Mouse (Mus musculus) cerebellum, adult 2 months (tissue): ENCODE data around the gene Trim14.

ENCODE experiments used
- CTCF ChIP-seq: fragments of 200-500 bp; IDR thresholded peaks from 2 replicates; pipeline ENCODE4 v1.5.1; 2011; ENCODE audit warnings: low read depth, mild to moderate bottlenecking, control low read depth, low read length, moderate library complexity, borderline replicate concordance; ENCODE audit not compliant: insufficient read depth
- POLR2A ChIP-seq: fragments of 200-500 bp; IDR thresholded peaks from 2 replicates; pipeline ENCODE4 v1.6.1; 2011; ENCODE audit warnings: low read length, control low read depth, borderline replicate concordance; ENCODE audit not compliant: insufficient read depth

DNA sequence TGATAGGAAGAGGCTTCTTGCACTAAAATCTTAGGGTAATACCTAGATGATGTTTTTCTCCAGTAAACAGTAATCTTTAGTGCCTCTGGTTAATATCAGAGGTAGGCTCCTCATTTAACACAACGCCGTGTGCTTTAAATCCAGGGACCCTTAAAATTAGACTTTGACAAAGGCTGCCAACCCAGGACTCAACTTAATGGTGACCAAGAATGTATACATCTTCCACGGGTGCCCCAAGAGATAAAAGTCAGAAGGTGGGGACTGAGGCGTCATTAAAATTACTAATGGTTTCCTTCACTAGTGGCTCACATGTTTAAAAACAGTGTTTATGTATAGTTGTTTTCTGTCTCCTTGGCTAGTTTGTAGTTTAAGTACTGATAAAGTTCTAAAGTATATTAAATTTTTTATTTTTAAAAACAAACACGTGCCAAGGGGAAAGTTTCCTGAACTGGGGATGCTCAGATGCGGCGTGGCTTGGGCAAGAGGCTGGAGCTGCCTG lies 85.9 kb downstream of the Trim14 start:
- no peak for TF ChIP-seq CTCF
- TF ChIP-seq POLR2A: no peak
